Mouse (Mus musculus) neural tube, embryonic 12.5 days (tissue): ENCODE results near the gene Dtwd1. TPM values are rescaled to one million over a fixed set of nuclear protein-coding genes. Genes with fewer than 3 reads are reported as not detected.

ENCODE experiments used
- ATAC-seq: fragments of 200-750 bp; cut with Nextera tagmentation; 2 replicates; pipeline ENCODE4 v1.8.0; 2017; ENCODE audit warnings: low read depth, mild to moderate bottlenecking, moderate TSS enrichment, moderate library complexity; ENCODE audit not compliant: low FRiP score
- H3K27ac ChIP-seq: fragments of 300-500 bp; sonication (generic); 2 replicates; pipeline ENCODE4 v1.5.1; 2016
- H3K27me3 ChIP-seq: fragments of 300-500 bp; sonication (generic); replicated peaks from 2 replicates; pipeline ENCODE4 v1.6.1; 2016; ENCODE audit warnings: mild to moderate bottlenecking
- H3K36me3 ChIP-seq: fragments of 300-500 bp; sonication (generic); 2 replicates; pipeline ENCODE4 v1.6.1; 2016; ENCODE audit warnings: mild to moderate bottlenecking
- H3K4me1 ChIP-seq: fragments of 300-500 bp; sonication (generic); 2 replicates; pipeline ENCODE4 v1.6.1; 2016
- H3K4me2 ChIP-seq: fragments of 300-500 bp; sonication (generic); replicated peaks from 2 replicates; pipeline ENCODE4 v1.6.1; 2016; ENCODE audit warnings: mild to moderate bottlenecking
- H3K4me3 ChIP-seq: fragments of 300-500 bp; sonication (generic); 2 replicates; pipeline ENCODE4 v1.5.1; 2016
- H3K9ac ChIP-seq: fragments of 300-500 bp; sonication (generic); 2 replicates; pipeline ENCODE4 v1.6.1; 2016; ENCODE audit warnings: mild to moderate bottlenecking
- H3K9me3 ChIP-seq: fragments of 300-500 bp; sonication (generic); 2 replicates; pipeline ENCODE4 v1.6.1; 2016; ENCODE audit warnings: mild to moderate bottlenecking
- WGBS: fragments of 180-500 bp; shearing (Covaris S2); methylation state at CpG from one replicate; pipeline ENCODE4 v1.1.7; 2016; 5-methylcytosine and 5-hydroxymethylcytosine counted together
- polyA plus RNA-seq: library from polyadenylated mRNA; unstranded; fragments of >200 nt; fragmentation: Nextera tagmentation; extraction: Ambion mirVana; gene quantifications from 2 replicates; pipeline ENCODE4 v1.2.1, GENCODE M21; 2016

Dtwd1 gene
- polyA plus RNA-seq: 15.7 and 18.0 TPM in 2 replicates

DNA sequence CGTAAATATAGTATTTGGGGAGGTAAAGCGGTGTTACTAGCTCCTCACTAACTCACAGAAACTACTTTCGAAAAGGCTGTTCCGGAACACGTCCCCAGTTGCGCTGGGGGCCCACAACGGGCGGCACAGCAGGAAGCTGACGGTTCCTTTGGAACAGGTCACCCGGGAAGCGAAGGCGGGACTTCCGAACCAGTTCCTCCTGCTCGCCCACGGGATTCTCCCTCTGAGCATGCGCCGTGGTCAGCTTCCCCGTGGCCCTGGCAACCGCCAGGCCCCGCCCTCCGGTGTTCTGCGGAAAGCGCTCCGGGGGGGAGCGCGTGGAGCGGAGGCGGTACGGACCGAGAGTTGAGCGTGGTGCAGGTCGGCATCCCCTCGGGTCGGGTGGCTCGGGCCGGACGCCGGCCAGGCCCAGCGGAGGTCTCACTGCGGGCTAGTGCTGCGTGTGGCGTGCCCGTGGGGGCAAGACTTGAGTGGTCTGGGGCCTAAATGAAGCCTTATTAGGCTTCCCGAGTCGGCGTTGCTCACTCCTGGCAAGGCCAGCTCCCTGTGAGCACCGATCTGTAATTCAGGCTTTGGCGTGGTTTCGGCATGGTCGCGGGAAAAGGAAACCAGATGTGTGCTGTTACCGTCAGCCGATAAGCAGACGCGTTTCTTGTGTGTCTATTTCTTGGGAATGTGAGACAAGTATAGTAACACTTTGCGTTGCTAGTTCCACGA lies at the start of gene Dtwd1, which contains the start of gene Fam227b:
Gene Dtwd1 (plus strand): TSS at position 287 of the 717 bp plus-strand sequence.
Gene Fam227b (minus strand): TSS at position 150 of the 717 bp plus-strand sequence.
- under 1% methylated on average over 57 of the region's 57 CpGs for WGBS

DNA sequence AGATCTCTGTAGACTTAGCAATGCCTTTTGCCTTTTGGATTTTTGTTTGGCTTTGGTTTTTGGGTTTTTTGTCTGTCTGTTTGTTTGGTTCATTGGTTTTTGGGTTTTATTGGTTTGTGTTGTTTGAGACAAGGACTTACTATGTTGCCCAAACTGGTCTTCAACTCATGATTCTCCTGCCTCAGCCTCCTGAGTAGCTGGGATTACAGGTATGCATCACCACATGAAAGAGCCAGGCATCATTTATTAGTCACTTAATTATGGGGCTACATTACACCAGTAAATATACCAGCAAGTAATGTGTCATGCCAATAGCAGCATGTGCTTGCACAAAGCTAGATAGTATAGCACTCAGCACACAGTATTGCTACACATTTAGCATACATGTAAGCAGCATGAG lies 4.2 kb upstream of the Dtwd1 start:
- H3K9me3 ChIP-seq: no peaks in the 10 kb centered on the region
- ATAC-seq: no peak
- H3K27ac ChIP-seq: no peak overlapping the region
- no peak overlapping the region for H3K4me2 ChIP-seq
- no peaks in the 10 kb centered on the region for H3K36me3 ChIP-seq
- H3K4me1 ChIP-seq: no peaks in the 10 kb centered on the region
- no peaks in the 10 kb centered on the region for H3K27me3 ChIP-seq
- no peak overlapping the region for H3K9ac ChIP-seq
- H3K4me3 ChIP-seq: no peak overlapping the region

More for the DNA sequence above, at the start of gene Dtwd1, which contains the start of gene Fam227b:
- Histone ChIP-seq H3K9ac (peak within 1 kb of the TSS; percentile 81), H3K4me3 (peak within 1 kb of the TSS; percentile 74), H3K4me1 (no peaks in the 10 kb centered on the region), H3K27ac (peak within 1 kb of the TSS; percentile 68), H3K36me3 (no peaks in the 10 kb centered on the region), H3K27me3 (no peaks in the 10 kb centered on the region), H3K4me2 (peak within 1 kb of the TSS; percentile 60), H3K9me3 (no peaks in the 10 kb centered on the region)
- ATAC-seq: peak; percentile 99

DNA sequence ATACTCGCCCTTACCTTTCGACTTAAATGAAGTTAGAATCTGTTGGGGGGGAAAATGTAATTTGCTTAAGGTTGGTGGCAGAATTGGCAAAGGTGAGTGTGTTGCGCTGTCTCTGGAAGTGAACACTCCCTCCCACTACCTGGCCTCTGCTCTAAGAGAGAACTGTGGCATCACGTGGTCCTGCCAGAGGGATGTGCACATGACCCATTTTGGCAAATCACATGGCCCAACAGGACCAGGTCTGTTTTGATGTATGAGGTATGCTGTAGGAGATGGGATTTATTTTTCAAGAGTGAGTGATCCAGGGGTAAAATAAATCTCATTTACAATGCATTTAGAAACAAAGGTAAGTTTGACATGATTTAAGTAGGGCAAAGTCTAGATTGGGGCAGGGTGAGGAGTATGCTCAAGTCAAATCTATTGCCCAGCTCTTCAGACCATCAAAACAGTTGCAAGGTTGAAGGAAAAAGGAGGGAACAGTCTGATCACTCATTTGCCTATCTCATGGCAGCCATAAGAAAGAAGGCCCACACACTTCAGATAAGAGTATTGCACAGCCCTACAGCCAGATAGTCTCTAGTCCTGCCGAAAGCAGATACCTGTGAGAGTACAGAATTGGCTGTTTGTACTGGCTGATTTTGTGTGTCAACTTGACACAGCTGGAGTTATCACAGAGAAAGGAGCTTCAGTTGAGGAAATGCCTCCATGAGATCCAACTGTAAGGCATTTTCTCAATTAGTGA lies 13.5 kb downstream of the Dtwd1 start:
- no peak overlapping the region for H3K9ac ChIP-seq
- ATAC-seq: no peak

DNA sequence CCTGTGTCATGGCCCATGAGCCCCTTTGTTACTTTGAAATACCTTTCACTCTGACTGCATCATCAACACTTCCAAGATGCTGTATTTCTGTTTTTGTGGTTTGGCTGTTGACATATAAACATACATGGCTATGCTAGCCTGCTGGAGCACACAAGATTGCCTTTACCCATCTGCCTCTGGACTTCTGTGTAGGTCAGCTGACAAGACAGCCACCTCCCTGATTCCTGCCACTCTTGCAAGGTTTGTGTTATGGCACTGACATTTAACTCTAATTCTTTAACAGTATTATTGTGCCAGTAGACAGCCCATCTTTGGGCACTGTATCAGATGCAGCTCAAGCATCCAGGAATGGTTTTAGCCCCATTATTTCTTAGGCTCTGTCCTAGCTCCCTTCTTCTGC lies 14.4 kb downstream of the Dtwd1 start:
- Histone ChIP-seq H3K9me3 (no peaks in the 10 kb centered on the region), H3K36me3 (peaks cover 13% of the 10 kb centered on the region), H3K27me3 (no peaks in the 10 kb centered on the region), H3K4me3 (no peak overlapping the region), H3K4me1 (no peaks in the 10 kb centered on the region), H3K4me2 (no peak overlapping the region), H3K9ac (no peak overlapping the region), H3K27ac (no peak overlapping the region)
- ATAC-seq: no peak

More for the DNA sequence above, 13.5 kb downstream of the Dtwd1 start:
- no peaks in the 10 kb centered on the region for H3K27me3 ChIP-seq
- H3K4me3 ChIP-seq: no peak overlapping the region
- peaks cover 20% of the 10 kb centered on the region for H3K36me3 ChIP-seq
- H3K4me2 ChIP-seq: no peak overlapping the region
- no peaks in the 10 kb centered on the region for H3K9me3 ChIP-seq
- WGBS: 92% methylated on average over 5 of the region's 5 CpGs
- no peaks in the 10 kb centered on the region for H3K4me1 ChIP-seq
- H3K27ac ChIP-seq: no peak overlapping the region

DNA sequence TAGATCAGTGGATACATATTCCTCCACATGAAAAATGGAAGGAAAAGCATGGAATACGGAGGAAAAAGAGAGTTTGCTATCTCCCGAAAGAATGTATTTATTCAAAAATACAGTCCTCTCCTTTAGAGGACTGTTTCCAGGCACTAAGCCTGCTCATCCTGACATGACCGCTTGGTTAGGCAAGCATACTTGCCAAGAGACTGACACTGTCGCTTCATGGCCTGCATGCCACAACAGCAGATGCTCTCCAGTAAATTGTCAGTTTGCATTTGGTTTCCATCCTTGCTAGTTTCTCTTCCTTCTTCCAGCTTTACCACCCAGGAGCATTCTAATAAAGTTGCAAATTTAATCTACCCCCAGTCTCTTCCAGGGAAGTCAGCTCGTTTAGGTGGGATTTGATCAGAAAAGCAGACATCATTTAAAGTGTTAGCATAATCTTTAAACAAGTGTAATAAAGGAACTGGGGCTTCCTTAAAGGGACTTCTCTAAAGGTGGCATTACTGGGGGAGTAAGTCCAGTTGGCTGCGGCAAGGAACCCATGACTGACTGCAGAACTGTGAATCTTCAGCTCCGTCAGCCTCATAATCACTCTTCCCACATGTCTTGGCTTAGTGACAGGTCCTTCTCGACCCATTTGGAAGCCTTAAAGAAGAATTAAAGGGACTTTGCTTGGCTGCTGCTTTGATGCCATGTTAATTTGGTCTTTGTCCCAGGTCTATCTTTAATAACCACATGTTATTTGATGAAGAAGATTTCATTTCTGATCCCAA lies 15.1 kb downstream of the Dtwd1 start:
- H3K4me1 ChIP-seq: no peaks in the 10 kb centered on the region
- no peak for ATAC-seq
- no peaks in the 10 kb centered on the region for H3K9me3 ChIP-seq
- H3K4me3 ChIP-seq: no peak overlapping the region
- 88% methylated on average over 8 of the region's 8 CpGs for WGBS
- no peak overlapping the region for H3K27ac ChIP-seq
- no peaks in the 10 kb centered on the region for H3K27me3 ChIP-seq
- H3K9ac ChIP-seq: no peak overlapping the region
- H3K36me3 ChIP-seq: peaks cover 6% of the 10 kb centered on the region
- H3K4me2 ChIP-seq: no peak overlapping the region

DNA sequence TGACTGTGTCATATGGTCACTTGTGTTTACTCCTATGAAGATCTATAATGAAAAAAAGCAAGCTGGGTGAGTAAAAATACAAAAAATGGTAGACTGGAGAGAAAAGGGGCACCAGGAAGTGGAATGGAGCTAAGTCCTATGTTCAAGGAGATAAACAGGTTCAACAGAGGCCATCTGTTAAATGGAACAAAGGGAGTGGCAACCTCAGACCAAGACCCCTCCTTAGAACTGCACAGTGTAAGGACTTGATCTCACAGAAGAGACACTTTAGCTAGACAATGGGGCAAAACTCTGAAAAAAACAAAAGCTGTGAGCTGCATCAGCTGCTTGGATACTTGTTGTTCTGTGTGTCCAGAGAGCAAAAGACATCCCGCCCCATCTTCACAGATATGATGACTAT lies 19.5 kb downstream of the Dtwd1 start:
- 84% methylated on average over 1 of the region's 1 CpGs for WGBS

DNA sequence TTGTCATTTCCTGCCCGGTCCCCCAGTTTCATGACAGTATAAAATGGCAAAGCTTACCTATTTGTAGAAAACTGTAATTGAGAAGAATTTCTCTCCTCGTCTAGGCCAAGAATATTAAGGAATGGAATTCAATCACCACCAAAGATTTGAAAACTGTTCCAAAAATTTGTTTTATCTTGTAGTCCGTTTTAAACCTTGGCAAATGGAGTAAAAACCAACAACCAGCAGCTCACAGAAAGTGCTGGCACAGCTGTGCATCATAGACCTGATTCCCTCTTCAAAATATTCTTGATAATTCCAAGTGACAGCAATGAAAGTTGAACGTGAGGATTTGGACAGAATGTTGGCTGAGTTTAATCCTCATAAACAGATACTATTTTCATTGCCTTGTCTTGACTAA lies 39.4 kb downstream of the Dtwd1 start:
- 85% methylated on average over 4 of the region's 4 CpGs for whole genome bisulfite sequencing
- ATAC-seq: no peak
- Histone ChIP-seq H3K36me3 (no peaks in the 10 kb centered on the region), H3K9me3 (no peaks in the 10 kb centered on the region), H3K4me3 (no peak overlapping the region), H3K4me2 (no peak overlapping the region), H3K27me3 (no peaks in the 10 kb centered on the region), H3K4me1 (no peaks in the 10 kb centered on the region), H3K27ac (no peak overlapping the region), H3K9ac (no peak overlapping the region)

More for the DNA sequence above, 19.5 kb downstream of the Dtwd1 start:
- no peak for ATAC-seq
- H3K4me3 ChIP-seq: no peak overlapping the region
- no peaks in the 10 kb centered on the region for H3K27me3 ChIP-seq
- H3K27ac ChIP-seq: no peak overlapping the region
- no peak overlapping the region for H3K4me2 ChIP-seq
- H3K9ac ChIP-seq: no peak overlapping the region
- H3K4me1 ChIP-seq: no peaks in the 10 kb centered on the region
- no peaks in the 10 kb centered on the region for H3K9me3 ChIP-seq
- no peaks in the 10 kb centered on the region for H3K36me3 ChIP-seq

DNA sequence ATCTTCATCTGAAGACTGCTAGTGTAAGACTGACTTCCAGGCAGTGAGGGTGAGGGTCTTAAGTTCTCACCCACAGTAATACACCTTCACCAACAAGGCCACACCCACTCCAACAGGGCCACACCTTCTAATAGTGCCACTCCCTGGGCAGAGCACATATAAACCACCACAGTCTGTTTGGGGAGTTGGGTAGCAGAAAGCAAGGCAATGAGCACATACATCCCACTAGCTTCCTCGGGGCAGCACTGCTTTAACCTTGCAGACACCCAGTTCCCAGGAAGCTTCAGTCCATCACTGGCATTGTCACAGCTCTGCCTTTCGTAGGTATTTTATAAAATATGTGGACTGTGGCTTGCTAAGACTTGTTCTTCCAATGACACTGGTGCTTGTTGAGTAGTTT lies 40.2 kb downstream of the Dtwd1 start:
- H3K27ac ChIP-seq: no peak overlapping the region
- no peaks in the 10 kb centered on the region for H3K9me3 ChIP-seq
- no peak overlapping the region for H3K9ac ChIP-seq
- H3K4me1 ChIP-seq: no peaks in the 10 kb centered on the region
- no peaks in the 10 kb centered on the region for H3K27me3 ChIP-seq
- H3K4me2 ChIP-seq: no peak overlapping the region
- no peaks in the 10 kb centered on the region for H3K36me3 ChIP-seq
- no peak overlapping the region for H3K4me3 ChIP-seq
- 76% methylated on average over 2 of the region's 2 CpGs for WGBS
- no peak for ATAC-seq

DNA sequence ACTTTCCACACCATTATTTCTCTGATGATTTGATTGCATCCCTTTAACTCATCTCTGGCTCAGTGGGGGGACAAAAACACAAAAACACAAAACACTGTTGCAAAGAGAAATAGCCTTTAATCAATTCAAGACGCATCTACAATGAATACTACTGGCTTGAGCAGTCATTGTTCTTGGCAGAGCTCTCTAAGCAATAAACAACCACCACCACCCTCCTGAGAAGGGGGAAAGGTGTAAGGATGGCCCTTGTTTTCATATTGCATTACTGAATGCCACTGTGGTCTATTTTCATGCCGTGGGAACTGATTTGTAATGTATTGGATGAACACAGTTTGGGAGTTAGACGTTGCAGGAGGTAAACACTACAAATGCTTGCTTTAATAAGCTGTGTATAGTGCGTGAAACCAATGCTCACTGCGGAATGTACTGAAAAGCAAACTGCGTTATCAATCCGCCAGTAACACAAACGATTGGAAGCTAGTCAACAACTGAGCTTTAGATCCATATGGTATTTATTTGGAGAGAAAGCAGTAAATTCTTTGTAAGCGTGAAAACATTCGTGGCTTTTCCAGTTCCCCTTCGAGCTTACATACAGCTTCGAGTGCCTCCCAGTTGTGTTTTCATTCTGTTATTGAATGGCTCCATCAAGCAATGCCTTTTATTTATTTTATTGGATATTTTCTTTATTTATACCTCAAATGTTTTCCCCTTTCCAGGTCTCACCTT lies 43.9 kb downstream of the Dtwd1 start:
- H3K4me3 ChIP-seq: no peak overlapping the region
- WGBS: 67% methylated on average over 12 of the region's 12 CpGs

DNA sequence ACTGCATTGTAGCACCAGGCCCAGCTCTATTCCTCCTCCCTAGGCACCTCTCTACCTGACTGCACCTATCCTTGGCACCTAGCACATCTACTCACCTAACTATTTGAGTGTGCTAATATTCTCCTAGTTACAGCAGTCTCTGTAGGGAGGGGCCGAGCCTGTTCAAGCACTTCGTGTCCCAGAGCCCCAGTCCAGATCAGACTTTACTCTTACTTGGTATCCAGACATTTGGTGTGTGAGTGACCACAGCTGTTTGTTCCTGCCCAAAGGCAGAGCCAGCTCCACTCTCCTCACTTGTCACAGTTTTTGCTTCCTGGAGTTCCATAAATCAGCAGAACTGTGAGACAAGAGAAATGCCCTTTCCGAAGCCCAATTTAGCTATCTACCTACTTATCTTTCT lies 47.0 kb downstream of the Dtwd1 start:
- Histone ChIP-seq H3K27me3 (no peaks in the 10 kb centered on the region), H3K9ac (no peak overlapping the region), H3K27ac (no peak overlapping the region), H3K4me2 (no peak overlapping the region), H3K9me3 (no peaks in the 10 kb centered on the region), H3K36me3 (no peaks in the 10 kb centered on the region), H3K4me3 (no peak overlapping the region), H3K4me1 (no peaks in the 10 kb centered on the region)
- 87% methylated on average over 3 of the region's 3 CpGs for WGBS
- no peak for ATAC-seq

More for the DNA sequence above, 43.9 kb downstream of the Dtwd1 start:
- Histone ChIP-seq H3K9me3 (no peaks in the 10 kb centered on the region), H3K4me1 (no peaks in the 10 kb centered on the region), H3K4me2 (no peak overlapping the region), H3K27me3 (no peaks in the 10 kb centered on the region), H3K27ac (no peak overlapping the region), H3K36me3 (no peaks in the 10 kb centered on the region), H3K9ac (no peak overlapping the region)
- no peak for ATAC-seq

DNA sequence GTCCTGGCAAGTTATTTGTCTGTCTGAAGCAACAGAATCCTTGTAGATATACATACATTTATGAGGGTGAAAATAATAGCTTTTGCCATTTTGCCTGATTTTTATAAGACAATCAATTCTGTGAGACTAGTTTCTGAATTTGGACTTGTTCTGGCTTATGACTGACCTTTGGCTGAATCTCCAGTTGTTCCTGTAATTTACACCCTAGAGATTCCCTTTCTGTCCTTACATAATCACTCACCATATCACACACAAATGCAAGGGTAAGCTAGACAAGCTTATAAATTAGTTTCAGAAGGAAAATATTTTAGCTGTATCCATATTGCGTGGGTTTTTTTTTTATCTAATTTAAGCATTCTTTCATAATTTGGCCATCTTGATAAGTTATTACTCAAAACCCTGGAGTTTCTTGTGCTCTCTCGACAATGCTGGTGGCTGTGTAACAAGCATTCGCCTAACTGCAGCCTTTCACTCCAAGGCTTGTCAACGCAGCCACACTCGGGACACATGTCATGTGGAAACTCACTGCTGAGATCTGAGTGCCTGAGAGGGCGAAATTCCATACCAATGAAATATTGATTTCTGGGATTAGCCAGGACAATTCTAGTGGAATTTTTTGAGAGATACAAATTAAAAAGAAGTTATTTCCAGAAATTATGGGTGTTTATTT lies 59.2 kb downstream of the Dtwd1 start:
- H3K9me3 ChIP-seq: no peaks in the 10 kb centered on the region
- H3K9ac ChIP-seq: no peak overlapping the region
- H3K27me3 ChIP-seq: no peaks in the 10 kb centered on the region
- 89% methylated on average over 6 of the region's 6 CpGs for WGBS
- H3K4me2 ChIP-seq: no peak overlapping the region
- H3K4me1 ChIP-seq: no peaks in the 10 kb centered on the region
- no peak for ATAC-seq
- H3K27ac ChIP-seq: no peak overlapping the region
- H3K4me3 ChIP-seq: no peak overlapping the region
- H3K36me3 ChIP-seq: no peaks in the 10 kb centered on the region
